Mouse (Mus musculus) T-helper 2 cell (primary cell): ENCODE data around the gene Pcyox1.

ENCODE experiments used
- in situ Hi-C: fragments of 300-600 bp; cut with MboI, MseI; formaldehyde crosslinking; loops from one replicate; pipeline ENCODE4 v1.15.1; 2025; ENCODE audit warnings: high pct_unique_total_duplicates

Gene Pcyox1

DNA sequence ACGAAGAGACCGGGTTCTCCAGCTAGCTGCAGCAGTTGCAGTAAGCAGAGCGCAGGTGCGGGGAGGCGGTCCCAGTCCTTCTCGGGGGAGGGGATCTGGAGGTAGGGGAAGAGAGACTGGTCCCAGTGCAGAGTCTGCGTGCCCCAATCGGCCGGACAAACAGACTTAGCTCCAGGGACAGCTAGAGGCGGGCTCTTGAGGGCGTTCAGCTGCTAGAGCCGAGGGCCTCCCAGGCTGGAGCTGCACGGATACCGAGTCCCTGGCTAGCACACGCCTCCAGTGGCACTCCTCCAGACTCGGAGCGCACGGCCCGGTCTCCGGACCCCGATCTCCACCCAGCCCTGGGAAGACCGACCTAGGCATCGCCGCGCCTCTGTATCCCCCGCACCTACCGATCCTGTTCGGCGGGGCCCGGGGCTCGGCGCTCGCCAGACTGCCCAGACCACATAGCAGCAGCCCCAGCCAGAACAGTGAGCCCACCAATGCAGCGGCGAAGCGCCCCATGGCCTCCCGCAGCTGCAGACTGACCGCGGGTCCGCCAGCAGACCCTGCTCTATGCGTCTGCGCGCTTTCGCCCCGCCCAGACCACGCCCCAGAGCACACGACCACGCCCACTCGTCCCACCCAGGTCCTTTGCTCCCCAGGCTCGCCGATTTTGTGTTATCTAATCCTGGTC, at the start of gene Pcyox1:
TSS of gene Pcyox1 (minus strand) at position 574 of the 676 bp plus-strand sequence.
- in situ Hi-C loops, result no loop called here

- in situ Hi-C loops, result no loop called here
Observed at GRCm38 (mm10) chr6:86445551-86445950, 48.6 kb upstream of the Pcyox1 start.

DNA sequence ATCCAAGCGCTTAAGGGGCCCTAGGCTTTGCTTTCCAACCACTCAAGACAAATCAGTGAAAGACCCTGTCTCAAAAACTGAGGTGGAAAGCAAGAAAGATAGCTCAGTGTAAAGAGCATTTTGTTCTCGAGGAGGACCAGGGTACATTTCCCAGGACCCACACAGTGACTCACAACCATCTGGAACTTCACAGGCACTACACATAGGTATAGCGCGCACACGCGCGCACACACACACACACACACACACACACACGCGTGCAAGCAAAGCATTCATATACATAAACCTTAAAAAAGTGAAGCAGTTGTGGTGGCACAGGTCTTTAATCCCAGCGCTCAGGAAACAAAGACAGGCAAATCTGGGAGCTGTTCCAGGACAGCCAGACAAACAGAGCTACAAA, 44.6 kb upstream of the Pcyox1 start:
- in situ Hi-C loops, result no loop called here

- in situ Hi-C loops, result no loop called here
Observed at GRCm38 (mm10) chr6:86439531-86439930, 42.6 kb upstream of the Pcyox1 start.

- in situ Hi-C loops, result no loop called here
Observed at GRCm38 (mm10) chr6:86439119-86439496, 42.2 kb upstream of the Pcyox1 start.

DNA sequence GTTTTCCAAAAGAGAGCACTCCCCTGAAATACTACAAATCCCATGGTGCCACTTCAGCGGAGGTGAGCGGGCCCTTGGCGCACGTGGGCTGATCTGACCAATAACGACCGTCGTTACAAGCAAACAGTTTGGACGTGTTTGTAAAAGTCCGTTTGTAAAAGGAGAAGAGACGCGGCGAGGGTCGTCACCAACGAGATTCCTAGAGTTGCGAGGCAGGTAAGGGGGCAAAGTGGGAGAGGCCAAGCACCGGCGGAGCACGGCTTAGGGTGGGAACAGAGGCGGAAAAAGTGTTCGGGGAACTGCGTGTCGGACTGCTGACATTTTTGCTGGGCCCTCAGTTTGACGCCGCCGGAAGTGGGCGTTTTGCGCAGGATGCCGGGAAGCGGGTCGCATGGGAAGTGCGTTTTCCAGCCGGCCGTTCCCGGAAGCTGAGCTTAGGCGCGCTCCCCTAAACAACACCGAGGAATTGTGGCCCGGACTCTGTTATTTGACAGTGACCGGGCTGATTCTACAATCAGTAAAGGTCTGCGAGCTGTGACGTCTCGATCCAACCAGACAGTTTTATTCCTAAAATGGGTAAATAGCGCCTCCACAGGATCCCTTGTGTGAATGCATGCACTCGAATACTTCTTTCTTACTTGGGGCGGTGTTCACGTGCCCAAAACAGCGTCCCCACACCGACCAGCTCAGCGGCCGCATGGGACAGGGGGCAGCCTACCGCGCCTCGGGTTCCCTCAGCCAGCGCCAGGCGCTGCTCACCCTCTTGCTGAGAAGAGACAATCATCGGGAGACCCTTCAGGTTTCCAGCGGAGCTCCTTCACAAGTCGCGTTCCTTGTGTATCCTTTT, 41.5 kb upstream of the Pcyox1 start, which contains the start of gene C87436:
TSS of gene C87436 (plus strand) at position 103 of the 847 bp plus-strand sequence.
- in situ Hi-C loops, result no loop called here

DNA sequence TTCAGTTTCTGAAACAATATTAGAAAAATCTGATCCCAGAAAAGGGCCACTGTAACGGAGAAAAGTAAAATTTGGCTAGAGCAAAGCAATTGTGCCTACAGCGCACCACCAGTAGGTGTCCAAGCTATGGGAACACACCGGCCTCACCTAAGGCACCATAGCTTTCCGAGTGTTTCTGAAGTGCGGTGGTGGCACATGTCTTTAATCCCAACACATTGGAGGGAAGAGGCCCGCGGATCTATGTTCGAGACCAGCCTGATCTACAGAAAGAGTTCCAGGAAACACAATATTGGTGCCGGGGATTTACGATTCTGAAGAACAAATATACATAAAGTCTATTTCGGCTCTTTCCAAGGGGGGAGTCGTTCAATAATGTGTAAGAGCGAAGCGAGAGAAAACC, 40.8 kb upstream of the Pcyox1 start:
- in situ Hi-C loops, result no loop called here

GRCm38 (mm10) chr6:86433696-86434095, 36.7 kb upstream of the Pcyox1 start:
- in situ Hi-C loops, result no loop called here

GRCm38 (mm10) chr6:86431531-86431930, 34.6 kb upstream of the Pcyox1 start:
- in situ Hi-C loops, result no loop called here

GRCm38 (mm10) chr6:86426358-86426757, 29.4 kb upstream of the Pcyox1 start, which contains the start of gene Gm44790:
Gm44790 (plus strand) TSS chr6:86426658.
- in situ Hi-C loops, result no loop called here

DNA sequence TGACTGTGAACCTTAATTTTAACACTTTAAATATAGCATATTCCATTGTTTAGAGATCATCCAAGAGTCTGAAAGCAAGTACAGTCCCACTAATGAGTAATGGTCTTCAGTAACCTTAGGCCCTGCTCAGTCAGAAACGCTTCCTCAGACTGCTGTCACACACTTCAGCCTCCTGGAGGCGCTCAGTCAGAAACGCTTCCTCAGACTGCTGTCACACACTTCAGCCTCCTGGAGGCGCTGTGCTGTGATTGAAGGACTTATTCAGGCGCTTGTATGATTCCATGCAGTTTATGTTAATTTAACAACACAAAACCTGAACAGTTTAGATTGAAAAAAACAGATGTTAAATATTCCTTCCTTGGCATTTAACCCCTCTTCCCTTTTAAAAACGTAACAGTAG, 23.5 kb upstream of the Pcyox1 start:
- in situ Hi-C loops, result no loop called here

GRCm38 (mm10) chr6:86419239-86419638, 22.3 kb upstream of the Pcyox1 start:
- in situ Hi-C loops, result no loop called here

DNA sequence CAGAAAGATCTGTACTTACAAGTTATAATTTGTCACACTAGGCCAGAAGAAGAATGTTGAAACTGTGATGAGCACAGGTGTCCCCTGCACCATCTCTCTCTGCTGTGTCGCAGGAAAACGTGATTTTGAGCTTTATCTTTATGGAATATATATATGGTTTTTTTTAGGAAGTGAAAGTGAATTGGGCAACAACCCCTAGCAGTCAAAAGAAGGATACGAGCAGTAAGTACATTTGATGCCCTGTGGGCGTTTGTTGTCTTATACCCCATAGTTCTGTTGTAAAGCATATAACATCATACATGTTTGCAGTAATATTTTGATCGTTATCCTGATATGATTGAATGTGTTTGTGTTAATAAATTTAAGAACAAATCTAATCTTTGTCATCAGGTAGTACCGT, 21.8 kb upstream of the Pcyox1 start:
- in situ Hi-C loops, result no loop called here

GRCm38 (mm10) chr6:86406306-86406705, 9.4 kb upstream of the Pcyox1 start:
- in situ Hi-C loops, result no loop called here

DNA sequence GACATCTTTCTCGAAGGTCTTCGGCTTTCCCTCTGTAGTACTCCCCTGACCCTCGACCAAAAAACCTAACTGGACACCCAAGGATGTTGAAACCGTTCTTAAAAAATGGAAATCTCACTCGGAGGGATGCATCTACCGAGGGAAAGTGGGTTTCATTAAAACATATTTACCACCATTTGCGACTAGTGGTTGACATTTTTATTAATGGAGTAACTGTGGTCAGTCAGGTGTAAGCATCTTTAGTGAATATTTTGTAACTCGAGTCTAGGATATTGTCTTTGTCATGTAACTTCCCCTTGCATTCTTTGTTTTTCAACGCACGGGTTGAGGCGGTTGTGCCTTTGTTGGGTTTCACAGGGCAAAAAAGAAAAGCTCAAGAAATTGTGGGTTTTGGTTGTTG, 8.0 kb upstream of the Pcyox1 start:
- in situ Hi-C loops, result loop anchor here (5.0 kb wide), 1 partner anchor 38 kb away; the partner anchor contains the start of gene Fam136a

DNA sequence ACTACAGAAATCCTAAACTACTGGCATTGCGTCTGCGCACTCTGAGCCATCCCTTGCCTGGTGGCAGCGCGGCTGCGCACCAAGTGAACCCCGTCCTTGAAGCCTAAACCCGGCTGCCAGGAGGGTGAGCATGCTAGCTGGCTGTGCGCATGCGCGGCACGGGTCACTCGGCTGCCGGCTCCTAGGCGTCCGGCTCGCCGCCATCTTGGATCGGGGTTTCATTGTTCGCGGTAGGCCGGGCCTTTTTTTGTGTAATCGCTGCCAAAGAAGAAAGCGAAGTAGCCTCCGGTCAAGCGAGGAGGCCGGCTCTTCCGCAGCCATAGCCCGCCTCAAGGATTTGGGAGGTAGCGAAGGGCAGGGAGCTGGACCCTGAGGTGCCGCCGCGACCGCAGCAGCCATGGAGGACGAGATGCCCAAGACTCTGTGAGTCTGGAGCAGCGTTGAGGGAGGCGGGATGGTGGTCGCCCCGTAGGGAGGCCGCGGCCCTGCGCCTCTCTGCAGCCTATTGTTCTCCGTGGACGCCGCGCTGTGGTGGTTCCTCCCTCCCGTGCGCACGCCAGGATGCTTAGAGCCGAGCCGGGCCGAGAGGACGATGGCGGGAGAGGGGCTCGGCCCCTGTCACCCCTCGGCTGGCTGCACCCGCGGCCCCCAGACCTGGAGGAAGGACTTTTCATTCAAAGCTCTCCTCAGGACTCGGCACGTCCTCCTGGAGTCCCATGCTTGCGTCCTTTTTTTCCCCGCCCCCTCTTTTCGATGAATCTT, 7.3 kb upstream of the Pcyox1 start, which contains the start of gene Tia1:
TSS of gene Tia1 (plus strand) at position 120 of the 762 bp plus-strand sequence.
- in situ Hi-C loops, result loop anchor here (5.0 kb wide), 1 partner anchor 37 kb away; the partner anchor contains the start of gene Fam136a

GRCm38 (mm10) chr6:86403728-86404099, 6.8 kb upstream of the Pcyox1 start:
- in situ Hi-C loops, result loop anchor here (5.0 kb wide), 1 partner anchor 36 kb away; the partner anchor contains the start of gene Fam136a

DNA sequence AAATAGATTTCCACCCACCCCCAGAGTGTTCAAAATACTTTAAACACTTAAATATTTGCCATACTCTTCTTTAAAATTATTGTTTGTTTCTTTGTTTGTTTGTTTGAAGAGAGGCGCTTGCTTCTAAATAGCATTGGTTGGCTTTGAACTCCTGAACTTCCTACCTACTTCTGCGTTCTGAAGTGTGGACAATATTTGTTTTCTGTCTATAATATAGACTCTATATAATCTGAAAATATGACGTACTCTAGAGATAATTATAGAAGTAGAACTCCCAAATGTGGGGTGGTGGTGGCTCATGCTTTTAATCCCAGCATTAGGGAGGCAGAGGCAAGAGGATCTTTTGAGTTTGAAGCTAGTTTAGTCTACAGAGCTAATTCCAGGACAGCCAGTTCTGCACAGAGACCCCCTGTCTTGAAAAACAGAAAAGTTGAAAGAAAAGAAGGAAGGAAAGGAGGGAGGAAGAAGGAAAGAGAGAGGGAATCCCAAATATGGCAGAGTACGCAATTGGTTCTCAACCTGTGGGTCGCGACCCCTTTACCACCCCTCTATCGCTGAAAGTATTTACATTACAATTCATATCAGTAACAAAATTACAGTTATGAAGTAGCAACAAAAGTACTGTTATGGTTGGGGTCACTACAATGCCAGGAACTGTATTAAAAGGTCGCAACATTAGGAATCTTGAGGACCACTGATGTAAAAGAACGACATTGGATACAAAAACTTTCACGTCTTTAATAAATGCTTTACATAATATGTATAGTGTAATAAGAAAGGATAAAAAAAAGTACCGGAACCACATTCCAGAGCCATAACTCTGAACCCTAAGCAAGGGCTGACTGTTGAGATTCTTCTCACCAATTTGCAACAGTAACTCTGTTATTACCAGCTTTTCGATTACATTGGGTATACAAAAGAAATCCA, 6.0 kb upstream of the Pcyox1 start:
- in situ Hi-C loops, result loop anchor here (5.0 kb wide), 1 partner anchor 36 kb away; the partner anchor contains the start of gene Fam136a

GRCm38 (mm10) chr6:86400972-86401371, 4.0 kb upstream of the Pcyox1 start:
- in situ Hi-C loops, result loop anchor here (5.0 kb wide), 1 partner anchor 34 kb away; the partner anchor contains the start of gene Fam136a

GRCm38 (mm10) chr6:86399995-86400394, 3.0 kb upstream of the Pcyox1 start:
- in situ Hi-C loops, result loop anchor here (5.0 kb wide), 1 partner anchor 33 kb away; the partner anchor contains the start of gene Fam136a
